14 mouse cellular contexts compared by ENCODE assay signal in genomic region chr11:99112700-99113099, GRCm38 (mm10). TPM values are rescaled to one million over a fixed set of nuclear protein-coding genes. Genes with fewer than 3 reads are reported as not detected.
A peak's percentile ranks its signal among the peaks of the same experiment; 100 is the strongest.
DNase-seq lines count a peak whose midpoint lies in the region; ATAC-seq lines count a peak whose summit lies in the region.
"Had no signal": no experiment of that assay in that cellular context is flagged by ENCODE, and none has a peak within 500 bp of the region (broad histone marks: within the 10 kb centered on the region; RNA-seq: fewer than 3 reads in every experiment).

No protein-coding gene starts in this region.

- H3K4me3 ChIP-seq in heart, embryonic 13.5 days = no peak overlapping the region
- H3K4me3 ChIP-seq in midbrain, embryonic 10.5 days = peak overlapping the region; percentile 14
- no peak overlapping the region for H3K4me3 ChIP-seq in midbrain, embryonic 15.5 days
- H3K4me3 ChIP-seq in limb, embryonic 11.5 days (ENCODE audit: low read depth, low read length) = no peak overlapping the region
- no peak overlapping the region for H3K4me3 ChIP-seq in stomach, embryonic 14.5 days (ENCODE audit: low read depth, low read length)
- H3K4me3 ChIP-seq: liver, embryonic 15.5 days had no signal

- H3K4me2 ChIP-seq in heart, embryonic 13.5 days = no peak overlapping the region
- H3K4me2 ChIP-seq in midbrain, embryonic 15.5 days = no peak overlapping the region
- no peak overlapping the region for H3K4me2 ChIP-seq in limb, embryonic 11.5 days (ENCODE audit: low read depth, severe bottlenecking)
- 0 out of 2 replicates have a peak overlapping the region, but pooled peaks have one; percentile 3 for H3K4me2 ChIP-seq in stomach, embryonic 14.5 days (replicated peaks; ENCODE audit: low read depth, low read length)
- H3K4me2 ChIP-seq: liver, embryonic 15.5 days had no signal

- no peaks in the 10 kb centered on the region for H3K9me3 ChIP-seq in heart, embryonic 13.5 days
- H3K9me3 ChIP-seq in midbrain, embryonic 10.5 days (replicated peaks) = no peaks in the 10 kb centered on the region
- H3K9me3 ChIP-seq in midbrain, embryonic 15.5 days = no peaks in the 10 kb centered on the region
- H3K9me3 ChIP-seq in limb, embryonic 11.5 days (ENCODE audit: control insufficient read depth, low read length) = peaks cover 2% of the 10 kb centered on the region; the same call in 1 of the 2 replicates
- no peaks in the 10 kb centered on the region for H3K9me3 ChIP-seq in stomach, embryonic 14.5 days (ENCODE audit: control insufficient read depth, low read depth, low read length)
- H3K9me3 ChIP-seq: liver, embryonic 15.5 days had no signal

- H3K27ac ChIP-seq in heart, embryonic 13.5 days (replicated peaks) = peak overlapping the region; percentile 58
- H3K27ac ChIP-seq in midbrain, embryonic 10.5 days (replicated peaks) = peak overlapping the region; percentile 75
- H3K27ac ChIP-seq in midbrain, embryonic 15.5 days = no peak overlapping the region
- peak overlapping the region; percentile 66 for H3K27ac ChIP-seq in limb, embryonic 11.5 days (replicated peaks; ENCODE audit: low read depth, low read length)
- H3K27ac ChIP-seq in stomach, embryonic 14.5 days (ENCODE audit: low read length) = peak overlapping the region; percentile 87
- H3K27ac ChIP-seq: liver, embryonic 15.5 days had no signal

- H3K27me3 ChIP-seq in heart, embryonic 13.5 days (replicated peaks) = no peaks in the 10 kb centered on the region
- no peaks in the 10 kb centered on the region for H3K27me3 ChIP-seq in midbrain, embryonic 10.5 days (ENCODE audit: low read depth, poor library complexity, severe bottlenecking)
- no peaks in the 10 kb centered on the region for H3K27me3 ChIP-seq in midbrain, embryonic 15.5 days (replicated peaks)
- no peaks in the 10 kb centered on the region for H3K27me3 ChIP-seq in limb, embryonic 11.5 days (ENCODE audit: control insufficient read depth, insufficient read depth, low read length)
- H3K27me3 ChIP-seq in stomach, embryonic 14.5 days (ENCODE audit: control insufficient read depth, insufficient read depth, low read length) = no peaks in the 10 kb centered on the region
- H3K27me3 ChIP-seq: liver, embryonic 15.5 days had no signal

- WGBS in heart, embryonic 13.5 days = 50% methylated on average over 5 of the region's 5 CpGs
- 28% methylated on average over 5 of the region's 5 CpGs for WGBS in midbrain, embryonic 10.5 days
- WGBS in midbrain, embryonic 15.5 days = 11% methylated on average over 5 of the region's 5 CpGs
- 37% methylated on average over 5 of the region's 5 CpGs for WGBS in limb, embryonic 11.5 days
- WGBS in stomach, embryonic 14.5 days = 14% methylated on average over 5 of the region's 5 CpGs

- peaks cover 18% of the 10 kb centered on the region for H3K4me1 ChIP-seq in heart, embryonic 13.5 days
- peaks cover 24% of the 10 kb centered on the region for H3K4me1 ChIP-seq in midbrain, embryonic 10.5 days
- H3K4me1 ChIP-seq in midbrain, embryonic 15.5 days = peaks cover 9% of the 10 kb centered on the region
- H3K4me1 ChIP-seq in limb, embryonic 11.5 days (ENCODE audit: control insufficient read depth, insufficient read depth, low read length) = peaks cover 6% of the 10 kb centered on the region; the same call in 1 of the 2 replicates
- peaks cover 6% of the 10 kb centered on the region; the same call in 1 of the 2 replicates for H3K4me1 ChIP-seq in stomach, embryonic 14.5 days (ENCODE audit: control insufficient read depth, insufficient read depth, low read length)
- H3K4me1 ChIP-seq: liver, embryonic 15.5 days had no signal

- H3K36me3 ChIP-seq in heart, embryonic 13.5 days = no peaks in the 10 kb centered on the region
- no peaks in the 10 kb centered on the region for H3K36me3 ChIP-seq in midbrain, embryonic 10.5 days
- H3K36me3 ChIP-seq in midbrain, embryonic 15.5 days (replicated peaks) = no peaks in the 10 kb centered on the region
- no peaks in the 10 kb centered on the region for H3K36me3 ChIP-seq in limb, embryonic 11.5 days (ENCODE audit: control insufficient read depth, insufficient read depth, low read length)
- no peaks in the 10 kb centered on the region for H3K36me3 ChIP-seq in stomach, embryonic 14.5 days (ENCODE audit: control insufficient read depth, insufficient read depth, low read length)
- H3K36me3 ChIP-seq: liver, embryonic 15.5 days had no signal

- H3K9ac ChIP-seq in heart, embryonic 13.5 days = 0 out of 2 replicates have a peak overlapping the region, but pooled peaks have one; percentile 37
- H3K9ac ChIP-seq in midbrain, embryonic 15.5 days = no peak overlapping the region
- H3K9ac ChIP-seq in limb, embryonic 11.5 days (ENCODE audit: low read length) = no peak overlapping the region
- H3K9ac ChIP-seq in stomach, embryonic 14.5 days (replicated peaks; ENCODE audit: low read depth, low read length) = no peak overlapping the region
- H3K9ac ChIP-seq: liver, embryonic 15.5 days had no signal

- no peak for ATAC-seq in heart, embryonic 13.5 days (ENCODE audit: extremely low read depth, insufficient number of reproducible peaks, low FRiP score, low TSS enrichment)
- no peak for ATAC-seq in midbrain, embryonic 15.5 days (replicated peaks)
- ATAC-seq in limb, embryonic 11.5 days (ENCODE audit: insufficient number of reproducible peaks, low FRiP score, low TSS enrichment, low read depth) = no peak
- 0 out of 2 replicates have a peak, but pooled peaks have one; percentile 18 for ATAC-seq in stomach, embryonic 14.5 days (ENCODE audit: insufficient number of reproducible peaks, insufficient read depth, low FRiP score, low read depth)

- DNase-seq in heart, adult 11 months = no peak
- peak; percentile 41 for DNase-seq in midbrain, embryonic 10.5 days (ENCODE audit: low spot score)
- no peak for DNase-seq in limb, embryonic 11.5 days (ENCODE audit: low spot score)
- DNase-seq in retina, embryonic 14.5 days (ENCODE audit: low spot score) = no peak
- no peak for DNase-seq in cerebellum, adult 18-20 months
- DNase-seq: adrenal gland, postnatal 36 days; cerebellum, adult 9-10 months; gastrocnemius, postnatal 25 days; kidney, adult 2 months; right cerebral cortex, postnatal 14 days had no signal

RNA-seq across cellular contexts. Expression of gene Tns4, which starts 23.6 kb away (rescaled TPM):
- 0.15 and 0.21 TPM in 2 replicates for polyA plus RNA-seq in heart, embryonic 13.5 days (2015; fragmentation: Nextera tagmentation; extraction: Ambion mirVana)
- polyA plus RNA-seq in midbrain, embryonic 10.5 days (2016; fragmentation: Nextera tagmentation; extraction: Ambion mirVana) = 0.55 and 0.84 TPM in 2 replicates
- 0.09 TPM in 1 of 2 replicates, not detected in the other for polyA plus RNA-seq in midbrain, embryonic 15.5 days (2015; fragmentation: Nextera tagmentation; extraction: Ambion mirVana)
- 1.2 and 1.6 TPM in 2 replicates for polyA plus RNA-seq in limb, embryonic 11.5 days (2014; fragmentation: Nextera tagmentation; extraction: Ambion mirVana)
- 2.4 and 2.5 TPM in 2 replicates for polyA plus RNA-seq in stomach, embryonic 14.5 days (2014; fragmentation: Nextera tagmentation; extraction: Ambion mirVana)

RNA-seq across cellular contexts. Expression of gene Ccr7, which starts 42.2 kb away (rescaled TPM):
- 0.14 and 0.23 TPM in 2 replicates for polyA plus RNA-seq in heart, embryonic 13.5 days (2015; fragmentation: Nextera tagmentation; extraction: Ambion mirVana)
- 0.14 TPM in 1 of 2 replicates, not detected in the other for polyA plus RNA-seq in midbrain, embryonic 10.5 days (2016; fragmentation: Nextera tagmentation; extraction: Ambion mirVana)
- 0.09 TPM in 1 of 2 replicates, not detected in the other for polyA plus RNA-seq in midbrain, embryonic 15.5 days (2015; fragmentation: Nextera tagmentation; extraction: Ambion mirVana)
- 1.0 and 1.3 TPM in 2 replicates for polyA plus RNA-seq in limb, embryonic 11.5 days (2014; fragmentation: Nextera tagmentation; extraction: Ambion mirVana)
- polyA plus RNA-seq in stomach, embryonic 14.5 days (2014; fragmentation: Nextera tagmentation; extraction: Ambion mirVana) = 0.46 and 0.52 TPM in 2 replicates
